In genomic region chr1:37711596-37712356, GRCm38 (mm10) we compare ENCODE assay signal across 23 mouse cellular contexts.
"Had no signal": no experiment of that assay in that cellular context is flagged by ENCODE, and none has a peak within 500 bp of the region (broad histone marks: within the 10 kb centered on the region; RNA-seq: fewer than 3 reads in every experiment).

No protein-coding gene starts in this region.

- H3K27ac ChIP-seq: limb, embryonic 12.5 days; limb, embryonic 15.5 days; liver, embryonic 14.5 days; midbrain, embryonic 12.5 days; midbrain, embryonic 15.5 days; neural tube, embryonic 12.5 days; neural tube, embryonic 15.5 days had no signal

- H3K9me3 ChIP-seq: limb, embryonic 12.5 days; limb, embryonic 15.5 days; midbrain, embryonic 12.5 days; midbrain, embryonic 15.5 days; neural tube, embryonic 12.5 days; neural tube, embryonic 15.5 days had no signal

- H3K36me3 ChIP-seq: limb, embryonic 12.5 days; limb, embryonic 15.5 days; midbrain, embryonic 12.5 days; midbrain, embryonic 15.5 days; neural tube, embryonic 12.5 days; neural tube, embryonic 15.5 days had no signal

- H3K27me3 ChIP-seq: limb, embryonic 15.5 days; midbrain, embryonic 12.5 days; midbrain, embryonic 15.5 days; neural tube, embryonic 12.5 days; neural tube, embryonic 15.5 days had no signal

- H3K4me1 ChIP-seq: limb, embryonic 12.5 days; limb, embryonic 15.5 days; midbrain, embryonic 12.5 days; midbrain, embryonic 15.5 days; neural tube, embryonic 12.5 days; neural tube, embryonic 15.5 days had no signal

- H3K4me2 ChIP-seq: limb, embryonic 12.5 days; limb, embryonic 15.5 days; liver, embryonic 11.5 days; lung, embryonic 14.5 days; midbrain, embryonic 12.5 days; midbrain, embryonic 15.5 days; neural tube, embryonic 12.5 days; neural tube, embryonic 15.5 days had no signal

- H3K9ac ChIP-seq: limb, embryonic 12.5 days; limb, embryonic 15.5 days; liver, embryonic 14.5 days; liver, postnatal 0 days; lung, embryonic 14.5 days; midbrain, embryonic 12.5 days; midbrain, embryonic 15.5 days; neural tube, embryonic 12.5 days; neural tube, embryonic 15.5 days had no signal

- DNase-seq: kidney, adult 11 months; kidney, adult 9 months; kidney, postnatal 14 days; kidney, postnatal 4 days; layer of hippocampus, adult 9-11 months; layer of hippocampus, postnatal 36 days; left cerebral cortex, postnatal 4 days; liver, postnatal 0 days; lung, embryonic 14.5 days; lung, postnatal 10 days; lung, postnatal 4 days; retina, postnatal 1 day; right cerebral cortex, postnatal 25 days; thymus, postnatal 25 days had no signal

- H3K4me3 ChIP-seq: left cerebral cortex, adult 2 months; limb, embryonic 12.5 days; limb, embryonic 15.5 days; midbrain, embryonic 12.5 days; midbrain, embryonic 15.5 days; neural tube, embryonic 12.5 days; neural tube, embryonic 15.5 days had no signal

- ATAC-seq: liver, postnatal 0 days; midbrain, embryonic 15.5 days had no signal
